Mouse (Mus musculus) liver, embryonic 16.5 days (tissue): ENCODE measurements at regions not wholly inside any gene's neighbourhood (a gene's known extent, or its start where the extent isn't known, plus 50 kb on each side); places are given as distances from the start of the nearest gene placed in this dataset.

Source experiments
- ATAC-seq: fragments of 200-750 bp; cut with Nextera tagmentation; 2 replicates; pipeline ENCODE4 v1.8.0; 2017; ENCODE audit warnings: low read depth, mild to moderate bottlenecking, moderate number of reproducible peaks, moderate library complexity
- H3K27ac ChIP-seq: fragments of 300-500 bp; sonication (generic); 2 replicates; pipeline ENCODE4 v1.5.1; 2014; ENCODE audit warnings: mild to moderate bottlenecking, low read length
- H3K27me3 ChIP-seq: fragments of 300-500 bp; sonication (generic); 2 replicates; pipeline ENCODE4 v1.6.1; 2014; ENCODE audit warnings: low read depth, low read length, mixed read lengths; ENCODE audit not compliant: control insufficient read depth, insufficient read depth
- H3K36me3 ChIP-seq: fragments of 300-500 bp; sonication (generic); 2 replicates; pipeline ENCODE4 v1.6.1; 2014; ENCODE audit warnings: mild to moderate bottlenecking; ENCODE audit not compliant: control insufficient read depth, insufficient read depth
- H3K4me1 ChIP-seq: fragments of 300-500 bp; sonication (generic); 2 replicates; pipeline ENCODE4 v1.6.1; 2014; ENCODE audit warnings: low read depth, low read length, mixed read lengths; ENCODE audit not compliant: control insufficient read depth
- H3K4me2 ChIP-seq: fragments of 300-500 bp; sonication (generic); 2 replicates; pipeline ENCODE4 v1.6.1; 2014; ENCODE audit warnings: low read depth, low read length, mixed read lengths
- H3K4me3 ChIP-seq: fragments of 300-500 bp; sonication (generic); 2 replicates; pipeline ENCODE4 v1.5.1; 2014; ENCODE audit warnings: low read depth, mild to moderate bottlenecking, low read length
- H3K9ac ChIP-seq: fragments of 300-500 bp; sonication (generic); 2 replicates; pipeline ENCODE4 v1.6.1; 2014; ENCODE audit warnings: low read depth, low read length
- H3K9me3 ChIP-seq: fragments of 300-500 bp; sonication (generic); replicated peaks from 2 replicates; pipeline ENCODE4 v1.6.1; 2016; ENCODE audit warnings: low read length; ENCODE audit not compliant: control insufficient read depth
- WGBS: fragments of 180-500 bp; shearing (Covaris S2); extraction: QIAGEN DNeasy Blood & Tissue Kit; methylation state at CpG from one replicate; pipeline ENCODE4 v1.1.7; 2014; ENCODE audit not compliant: insufficient replicate concordance; 5-methylcytosine and 5-hydroxymethylcytosine counted together

- H3K36me3 ChIP-seq = no peaks in the 10 kb centered on the region
- no peaks in the 10 kb centered on the region for H3K9me3 ChIP-seq
- 55% methylated on average over 3 of the region's 3 CpGs for WGBS
- no peak overlapping the region for H3K27ac ChIP-seq
- H3K4me3 ChIP-seq = no peak overlapping the region
- no peak for ATAC-seq
- H3K4me2 ChIP-seq = no peak overlapping the region
- no peaks in the 10 kb centered on the region for H3K4me1 ChIP-seq
- H3K27me3 ChIP-seq = no peaks in the 10 kb centered on the region
- H3K9ac ChIP-seq = no peak overlapping the region
Observed at GRCm38 (mm10) chr11:110652068-110652467, 253.1 kb downstream of the Map2k6 start.

GRCm38 (mm10) chr11:110656524-110657156, 257.7 kb downstream of the Map2k6 start:
- Histone ChIP-seq H3K36me3 (no peaks in the 10 kb centered on the region), H3K4me1 (no peaks in the 10 kb centered on the region), H3K4me3 (no peak overlapping the region), H3K27me3 (no peaks in the 10 kb centered on the region), H3K9ac (no peak overlapping the region), H3K9me3 (no peaks in the 10 kb centered on the region), H3K27ac (no peak overlapping the region), H3K4me2 (no peak overlapping the region)
- ATAC-seq = no peak
- 68% methylated on average over 11 of the region's 11 CpGs for WGBS

GRCm38 (mm10) chr11:110657854-110658253, 258.9 kb downstream of the Map2k6 start:
- ATAC-seq = no peak
- WGBS = 76% methylated on average over 8 of the region's 8 CpGs
- Histone ChIP-seq H3K9ac (no peak overlapping the region), H3K9me3 (no peaks in the 10 kb centered on the region), H3K4me2 (no peak overlapping the region), H3K27ac (no peak overlapping the region), H3K36me3 (no peaks in the 10 kb centered on the region), H3K4me3 (no peak overlapping the region), H3K4me1 (no peaks in the 10 kb centered on the region), H3K27me3 (no peaks in the 10 kb centered on the region)

- ATAC-seq = no peak
- 70% methylated on average over 12 of the region's 12 CpGs for WGBS
- Histone ChIP-seq H3K27ac (no peak overlapping the region), H3K36me3 (no peaks in the 10 kb centered on the region), H3K4me3 (no peak overlapping the region), H3K9ac (no peak overlapping the region), H3K4me1 (no peaks in the 10 kb centered on the region), H3K4me2 (no peak overlapping the region), H3K9me3 (no peaks in the 10 kb centered on the region), H3K27me3 (no peaks in the 10 kb centered on the region)
Observed at GRCm38 (mm10) chr11:110670626-110671508, 271.9 kb downstream of the Map2k6 start.

- H3K4me3 ChIP-seq = no peak overlapping the region
- 36% methylated on average over 1 of the region's 1 CpGs for WGBS
- no peaks in the 10 kb centered on the region for H3K27me3 ChIP-seq
- no peak overlapping the region for H3K4me2 ChIP-seq
- H3K9me3 ChIP-seq = no peaks in the 10 kb centered on the region
- H3K36me3 ChIP-seq = no peaks in the 10 kb centered on the region
- ATAC-seq = no peak
- H3K9ac ChIP-seq = no peak overlapping the region
- H3K4me1 ChIP-seq = no peaks in the 10 kb centered on the region
- no peak overlapping the region for H3K27ac ChIP-seq
Observed at GRCm38 (mm10) chr11:110672941-110673340, 274.0 kb downstream of the Map2k6 start.

- no peaks in the 10 kb centered on the region for H3K4me1 ChIP-seq
- ATAC-seq = no peak
- H3K4me2 ChIP-seq = no peak overlapping the region
- 59% methylated on average over 4 of the region's 4 CpGs for WGBS
- no peaks in the 10 kb centered on the region for H3K9me3 ChIP-seq
- H3K4me3 ChIP-seq = no peak overlapping the region
- no peaks in the 10 kb centered on the region for H3K36me3 ChIP-seq
- no peak overlapping the region for H3K9ac ChIP-seq
- no peaks in the 10 kb centered on the region for H3K27me3 ChIP-seq
- no peak overlapping the region for H3K27ac ChIP-seq
Observed at GRCm38 (mm10) chr11:110692824-110693223, 275.0 kb upstream of the Kcnj16 start.

GRCm38 (mm10) chr11:110697067-110697466, 270.8 kb upstream of the Kcnj16 start:
- ATAC-seq = no peak
- no peaks in the 10 kb centered on the region for H3K9me3 ChIP-seq
- H3K36me3 ChIP-seq = no peaks in the 10 kb centered on the region
- no peaks in the 10 kb centered on the region for H3K27me3 ChIP-seq
- no peak overlapping the region for H3K27ac ChIP-seq
- H3K4me3 ChIP-seq = no peak overlapping the region
- WGBS = 51% methylated on average over 6 of the region's 6 CpGs
- no peak overlapping the region for H3K9ac ChIP-seq
- H3K4me2 ChIP-seq = no peak overlapping the region
- H3K4me1 ChIP-seq = no peaks in the 10 kb centered on the region

GRCm38 (mm10) chr11:110698342-110698741, 269.5 kb upstream of the Kcnj16 start:
- H3K4me3 ChIP-seq = no peak overlapping the region
- H3K36me3 ChIP-seq = no peaks in the 10 kb centered on the region
- H3K4me1 ChIP-seq = no peaks in the 10 kb centered on the region
- no peaks in the 10 kb centered on the region for H3K27me3 ChIP-seq
- 45% methylated on average over 5 of the region's 5 CpGs for WGBS
- no peak for ATAC-seq
- H3K4me2 ChIP-seq = no peak overlapping the region
- H3K9me3 ChIP-seq = no peaks in the 10 kb centered on the region
- no peak overlapping the region for H3K27ac ChIP-seq
- no peak overlapping the region for H3K9ac ChIP-seq

GRCm38 (mm10) chr11:110700976-110701375, 266.9 kb upstream of the Kcnj16 start:
- H3K9ac ChIP-seq = no peak overlapping the region
- no peak overlapping the region for H3K4me2 ChIP-seq
- H3K9me3 ChIP-seq = no peaks in the 10 kb centered on the region
- no peaks in the 10 kb centered on the region for H3K4me1 ChIP-seq
- no peaks in the 10 kb centered on the region for H3K36me3 ChIP-seq
- 65% methylated on average over 2 of the region's 2 CpGs for WGBS
- no peak overlapping the region for H3K27ac ChIP-seq
- no peak overlapping the region for H3K4me3 ChIP-seq
- ATAC-seq = no peak
- H3K27me3 ChIP-seq = no peaks in the 10 kb centered on the region
